Mouse (Mus musculus): Measurements from ENCODE around the gene Olfr450.

- TF ChIP-seq CTCF (IDR thresholded peaks at IDR 0.05; ENCODE audit: low read depth, low read length) (no peak), GATA2 (IDR thresholded peaks at IDR 0.05; ENCODE audit: borderline replicate concordance, low read depth, low read length) (no peak), GATA1 (IDR thresholded peaks at IDR 0.05; ENCODE audit: borderline replicate concordance, low read length) (no peak), POLR2AphosphoS5 (IDR thresholded peaks at IDR 0.05; ENCODE audit: insufficient replicate concordance, low read depth, low read length) (no peak), TAL1 (conservative IDR thresholded peaks at IDR 0.05; ENCODE audit: low read depth, low read length) (no peak)
These were observed 16.8 kb upstream of the Olfr450 start for GRCm38 (mm10) chr6:42794982-42795381.

All from G1E (cell line).